Mouse (Mus musculus): ENCODE results near the gene Insr.

Insr gene

DNA sequence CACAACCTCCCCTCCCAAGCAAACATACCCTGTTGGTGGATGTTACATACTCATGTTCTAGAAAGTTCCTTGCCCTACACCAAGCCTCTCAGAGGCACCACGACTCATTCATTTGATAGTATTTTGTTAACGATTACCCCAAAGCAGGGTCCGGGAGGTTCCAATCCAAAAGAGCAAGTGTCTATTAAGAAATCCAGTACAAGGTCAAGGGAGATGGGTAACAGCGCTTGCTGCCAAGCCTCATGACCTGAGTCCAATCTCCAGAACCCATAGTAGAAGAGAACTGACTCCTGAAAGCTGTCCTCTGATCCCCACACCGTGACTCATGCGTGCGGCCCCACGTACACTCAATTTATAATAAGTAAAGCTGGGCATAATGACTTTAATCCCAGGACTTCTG, 3.4 kb downstream of the Insr start:
- no peak for DNase-seq (ENCODE audit: extremely low spot score, low read depth, low spot score)

DNA sequence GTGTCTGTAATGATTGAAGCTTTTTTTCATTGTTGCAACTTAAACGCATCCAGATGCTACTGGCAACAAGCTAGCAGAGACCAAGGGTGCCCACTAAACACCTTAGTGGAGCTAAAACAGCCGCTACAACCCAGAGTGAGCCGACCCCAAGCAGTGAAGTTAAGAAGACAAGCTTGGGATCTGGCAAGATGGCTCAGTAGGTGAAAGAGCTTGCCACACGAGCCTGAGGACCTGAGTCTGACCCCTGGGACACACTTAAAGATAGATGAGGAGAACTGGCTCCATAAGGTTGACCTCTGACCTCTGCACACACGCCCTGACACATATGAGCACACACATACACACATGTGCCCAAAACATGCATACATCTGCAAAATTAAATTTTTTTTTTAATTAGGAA, 4.2 kb downstream of the Insr start:
- no peak for DNase-seq (ENCODE audit: extremely low spot score, low read depth, low spot score)

- DNase-seq (ENCODE audit: extremely low spot score, low read depth, low spot score) = no peak
These were observed 5.6 kb downstream of the Insr start for GRCm38 (mm10) chr8:3273799-3274198.

DNA sequence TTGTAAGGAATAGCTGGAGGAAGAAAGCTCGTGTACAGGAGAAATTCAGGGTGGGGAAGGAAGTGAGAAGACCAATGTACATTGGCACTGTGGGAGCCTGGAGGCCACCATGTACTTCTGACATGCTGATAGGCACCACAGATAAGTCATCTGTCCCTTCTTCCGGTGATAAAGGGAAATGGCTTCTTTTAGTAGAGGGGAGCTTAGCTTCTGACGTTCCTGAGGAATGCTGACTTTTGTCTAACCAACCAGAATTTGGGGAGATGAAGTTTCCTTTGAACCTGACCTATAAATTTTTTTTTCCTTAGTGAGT, 12.0 kb downstream of the Insr start:
- no peak for DNase-seq (ENCODE audit: extremely low spot score, low read depth, low spot score)

DNA sequence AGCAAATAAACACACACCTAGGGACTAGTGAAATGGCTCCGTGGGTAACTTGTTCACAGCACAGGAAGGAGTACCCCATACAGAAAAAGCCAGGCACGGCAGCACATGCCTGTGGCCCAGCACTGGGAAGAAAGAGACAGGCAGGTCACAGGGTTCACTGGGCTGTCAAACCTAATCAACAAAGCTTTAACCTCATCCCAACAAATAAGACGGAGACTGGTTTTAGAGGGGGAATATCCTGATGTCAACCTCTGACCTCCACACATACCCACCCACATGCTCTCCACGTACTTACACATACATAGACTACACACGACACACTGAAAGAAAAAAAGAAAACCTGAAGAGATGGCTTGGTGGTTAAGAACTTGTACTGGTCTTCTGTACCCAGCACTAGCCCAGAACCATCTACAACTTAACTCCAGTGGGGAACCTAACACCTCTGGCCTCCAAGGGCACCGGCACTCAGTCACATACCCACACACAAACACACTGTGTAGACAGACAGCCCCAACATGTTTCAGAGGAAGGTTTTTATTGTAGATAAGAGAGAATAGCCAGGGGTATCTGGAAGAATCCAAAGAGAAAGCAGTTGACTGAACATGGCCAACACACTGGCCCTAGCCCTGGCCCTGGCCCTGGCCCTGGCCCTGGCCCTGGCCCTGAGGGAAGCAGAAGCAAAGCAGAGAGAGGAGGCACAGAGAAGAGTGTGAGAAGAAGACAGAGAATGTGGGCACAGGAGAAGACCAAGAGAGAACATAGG, 12.6 kb downstream of the Insr start:
- DNase-seq (ENCODE audit: extremely low spot score, low read depth, low spot score) = no peak

GRCm38 (mm10) chr8:3265182-3265581, 14.2 kb downstream of the Insr start:
- no peak for DNase-seq (ENCODE audit: extremely low spot score, low read depth, low spot score)

DNA sequence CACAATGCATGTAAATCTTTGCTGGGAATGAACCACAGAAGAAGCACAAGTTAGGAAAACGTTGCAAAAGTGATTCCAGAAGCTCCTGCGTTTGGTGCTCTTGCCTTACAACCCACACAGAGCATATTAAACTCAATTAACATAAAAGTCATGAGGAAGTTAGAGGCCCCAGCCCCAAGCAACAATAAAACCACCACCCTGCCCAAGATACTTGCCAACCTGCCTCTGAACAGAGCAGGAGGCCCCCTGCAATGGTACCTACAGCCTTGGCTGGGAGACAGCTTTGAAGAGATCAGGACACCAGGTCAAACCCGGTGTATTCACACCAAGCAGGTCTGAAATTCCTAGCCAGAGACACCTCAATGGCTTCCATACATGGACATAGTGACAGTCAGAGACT, 16.6 kb downstream of the Insr start:
- DNase-seq (ENCODE audit: extremely low spot score, low read depth, low spot score) = no peak

GRCm38 (mm10) chr8:3261101-3261500, 18.3 kb downstream of the Insr start:
- no peak for DNase-seq (ENCODE audit: extremely low spot score, low read depth, low spot score)

DNA sequence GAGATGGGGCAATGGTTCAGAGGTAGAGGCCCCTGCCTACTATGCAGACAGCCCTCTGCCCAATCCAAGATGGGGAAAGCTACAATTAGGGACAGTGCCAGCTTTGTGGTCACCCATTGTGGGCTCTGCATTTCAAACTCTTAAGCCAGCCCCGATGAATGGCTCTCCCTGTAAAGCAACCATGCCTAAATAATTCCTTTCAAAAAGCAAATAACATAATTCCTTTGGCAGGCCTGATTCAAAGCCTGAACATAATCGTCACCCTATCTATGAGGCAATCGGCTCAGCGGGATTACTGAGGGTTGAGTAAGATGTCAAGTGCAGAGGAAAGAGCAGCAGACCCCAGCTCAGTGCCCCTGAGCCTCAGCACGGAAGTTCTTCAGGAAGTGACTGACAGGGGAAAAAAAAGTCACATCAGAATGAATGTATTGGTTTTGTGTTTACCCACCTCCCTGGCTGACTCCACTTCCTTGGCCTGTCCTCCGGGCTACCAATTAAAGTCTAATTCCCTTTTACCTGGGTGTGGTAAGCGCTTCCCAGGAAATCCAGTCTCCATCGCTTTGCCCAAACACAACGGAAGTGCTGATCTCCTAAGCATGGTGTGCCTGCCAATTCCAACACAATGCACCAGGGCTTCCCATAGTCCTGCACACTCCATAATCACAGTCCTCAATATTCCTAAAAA, 19.1 kb downstream of the Insr start:
- DNase-seq (ENCODE audit: extremely low spot score, low read depth, low spot score) = no peak

GRCm38 (mm10) chr8:3256147-3256940, 23.1 kb downstream of the Insr start:
- DNase-seq (ENCODE audit: extremely low spot score, low read depth, low spot score) = no peak

- no peak for DNase-seq (ENCODE audit: extremely low spot score, low read depth, low spot score)
These were observed 24.1 kb downstream of the Insr start for GRCm38 (mm10) chr8:3255321-3255720.

DNA sequence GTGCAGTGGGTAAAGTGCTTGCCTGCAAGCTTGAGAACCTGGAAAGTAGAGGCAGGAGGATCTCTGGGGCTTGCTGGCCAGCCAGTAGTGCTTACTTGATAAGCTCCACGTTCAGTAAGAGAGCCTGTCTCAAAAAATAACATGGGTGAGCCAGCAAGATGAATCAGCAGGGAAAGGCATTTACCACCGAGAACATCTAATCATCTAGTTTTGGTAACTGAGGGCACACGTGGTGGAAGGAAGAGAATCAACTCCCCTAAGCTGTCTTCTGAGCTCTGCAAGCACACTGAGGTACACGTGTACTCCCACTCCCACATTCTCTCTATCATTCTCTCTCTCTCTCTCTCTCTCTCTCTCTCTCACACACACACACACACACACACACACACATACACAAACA, 26.2 kb downstream of the Insr start:
- DNase-seq (ENCODE audit: extremely low spot score, low read depth, low spot score) = no peak

GRCm38 (mm10) chr8:3252665-3253064, 26.8 kb downstream of the Insr start:
- DNase-seq (ENCODE audit: extremely low spot score, low read depth, low spot score) = no peak

GRCm38 (mm10) chr8:3251101-3251500, 28.3 kb downstream of the Insr start:
- DNase-seq (ENCODE audit: extremely low spot score, low read depth, low spot score) = no peak

DNA sequence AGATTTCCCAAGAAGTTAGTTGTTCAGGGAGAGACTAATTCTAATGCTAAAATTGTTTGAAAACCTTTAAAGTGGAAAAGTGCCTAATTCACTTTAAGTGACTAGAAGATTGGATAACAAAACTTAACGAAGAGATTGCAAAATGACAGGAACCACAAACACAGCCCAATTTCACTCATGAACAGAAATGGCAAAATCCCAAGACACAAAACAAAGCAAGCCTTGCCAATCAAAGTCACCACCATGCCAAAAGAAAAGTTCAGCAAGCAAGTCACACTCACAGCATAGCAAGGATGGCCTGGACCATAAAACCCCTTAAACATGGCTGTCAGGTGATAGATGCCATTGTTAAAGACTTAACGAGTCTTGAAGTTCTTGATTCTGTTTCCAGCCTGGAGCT, 29.5 kb downstream of the Insr start:
- no peak for DNase-seq (ENCODE audit: extremely low spot score, low read depth, low spot score)

GRCm38 (mm10) chr8:3248704-3249103, 30.7 kb downstream of the Insr start:
- DNase-seq (ENCODE audit: extremely low spot score, low read depth, low spot score) = no peak

DNA sequence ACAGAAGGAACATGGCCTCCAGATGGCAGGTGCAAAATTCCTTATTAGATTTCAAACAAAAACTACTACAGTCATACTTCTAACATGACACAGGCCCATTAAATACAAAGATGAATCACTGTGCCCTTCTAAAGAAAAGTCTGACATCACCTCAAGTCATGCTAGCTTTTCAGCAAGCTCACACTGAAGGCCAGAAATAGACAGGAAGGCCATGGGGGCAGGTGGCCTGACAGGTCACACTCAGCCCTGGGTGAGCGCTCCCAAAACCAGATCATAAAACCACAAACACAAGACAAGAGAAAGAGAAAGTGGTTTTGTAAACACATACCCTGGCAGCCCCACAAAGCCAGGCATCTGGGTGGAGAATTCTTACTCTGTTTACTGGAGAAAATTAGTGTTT, 32.3 kb downstream of the Insr start:
- DNase-seq (ENCODE audit: extremely low spot score, low read depth, low spot score) = no peak

- no peak for DNase-seq (ENCODE audit: extremely low spot score, low read depth, low spot score)
These were observed 36.2 kb downstream of the Insr start for GRCm38 (mm10) chr8:3243229-3243628.

DNA sequence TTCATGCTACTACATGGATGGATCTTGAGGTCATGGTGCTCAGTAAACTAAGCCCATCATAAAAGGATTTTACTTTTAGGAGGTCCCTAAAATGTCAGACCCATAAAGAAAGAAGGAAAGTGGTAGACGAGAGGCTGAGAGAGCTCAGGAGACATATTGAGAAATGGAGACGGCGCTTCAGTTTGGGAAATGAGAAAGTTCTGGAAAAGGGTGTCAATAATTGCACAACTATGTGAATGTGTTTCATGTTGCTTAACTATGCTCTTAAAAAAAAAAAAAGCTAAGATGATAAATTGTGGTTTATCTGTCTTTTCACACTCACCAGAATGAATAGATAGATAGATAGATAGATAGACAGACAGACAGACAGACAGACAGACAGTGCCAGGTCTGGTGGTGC, 38.7 kb downstream of the Insr start:
- no peak for DNase-seq (ENCODE audit: extremely low spot score, low read depth, low spot score)

- no peak for DNase-seq (ENCODE audit: extremely low spot score, low read depth, low spot score)
These were observed 39.8 kb downstream of the Insr start for GRCm38 (mm10) chr8:3239641-3240040.

- no peak for DNase-seq (ENCODE audit: extremely low spot score, low read depth, low spot score)
These were observed 40.6 kb downstream of the Insr start for GRCm38 (mm10) chr8:3238792-3239191.

DNA sequence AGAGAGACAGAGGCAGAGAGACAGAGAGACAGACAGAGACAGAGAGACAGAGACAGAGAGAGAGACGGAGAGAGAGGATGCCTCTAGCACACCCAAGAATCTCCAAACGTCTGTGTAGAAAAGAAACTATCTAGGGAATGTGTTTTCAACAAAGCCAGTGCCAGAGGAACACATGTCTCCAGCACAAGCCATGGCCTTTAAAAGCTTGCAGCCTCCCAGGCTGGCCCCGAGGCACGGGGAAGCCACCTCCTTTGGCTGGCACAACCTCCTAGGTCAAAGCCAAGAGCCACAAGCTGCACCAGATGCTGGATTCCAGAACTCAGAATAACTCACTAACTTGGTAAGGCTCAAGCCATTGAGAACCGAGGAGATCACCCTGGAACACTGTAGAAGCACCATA, 42.1 kb downstream of the Insr start:
- DNase-seq (ENCODE audit: extremely low spot score, low read depth, low spot score) = no peak
